Mouse (Mus musculus) cerebellum, adult 11-12 months (tissue): ENCODE measurements at regions not wholly inside any gene's neighbourhood (a gene's known extent, or its start where the extent isn't known, plus 50 kb on each side); places are given as distances from the start of the nearest gene placed in this dataset.
"Not testable (repeated sequence)": the region's sequence is repeated elsewhere in the genome, so short reads cannot be mapped to it uniquely, and the experiment has no call there.

Experiments
- DNase-seq: peaks from one replicate; pipeline ENCODE4 v3.0.0; 2022

GRCm38 (mm10) chr7:70300516-70300915, 66.0 kb downstream of the Nr2f2 start:
- no peak for DNase-seq

DNA sequence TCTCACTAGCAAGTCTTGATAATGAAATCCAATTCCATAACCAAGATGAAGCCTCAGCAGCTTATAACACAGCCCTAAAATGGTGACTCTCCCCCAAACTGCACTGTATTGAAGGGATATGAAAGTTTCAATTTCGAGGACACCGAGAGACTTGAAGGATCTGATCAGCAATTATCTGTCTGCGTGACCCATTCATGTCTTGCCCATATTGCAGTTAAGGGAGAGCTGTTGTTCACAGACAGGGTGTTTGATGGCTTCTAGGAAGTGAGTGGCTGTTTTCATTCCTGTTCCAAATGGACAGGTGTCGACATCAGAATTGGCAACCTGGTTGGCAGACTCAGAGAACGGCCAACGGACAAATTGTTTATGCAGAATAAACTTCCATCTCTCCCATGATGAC, 75.1 kb downstream of the Nr2f2 start:
- DNase-seq: no peak

GRCm38 (mm10) chr7:70290733-70291320, 75.7 kb downstream of the Nr2f2 start:
- no peak for DNase-seq

DNA sequence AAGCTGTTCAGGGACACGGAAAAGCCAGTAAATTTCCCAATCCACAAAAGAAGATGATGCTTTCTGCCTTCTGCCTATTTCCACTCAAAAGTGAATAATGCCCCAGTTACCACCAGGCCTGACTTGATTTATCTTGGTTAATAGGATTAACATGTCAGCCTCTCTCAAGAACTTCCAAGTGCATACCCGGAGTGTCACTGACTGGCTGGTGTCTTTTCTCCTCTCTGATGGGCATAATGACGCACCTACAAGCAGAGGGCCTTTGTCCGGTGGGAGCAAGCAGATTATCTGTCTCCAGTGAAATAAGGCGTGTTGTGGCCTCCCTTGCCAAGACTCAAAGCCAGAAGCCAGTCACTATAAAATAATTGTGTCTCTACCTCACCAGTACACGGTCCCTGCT, 76.3 kb downstream of the Nr2f2 start:
- DNase-seq: no peak

DNA sequence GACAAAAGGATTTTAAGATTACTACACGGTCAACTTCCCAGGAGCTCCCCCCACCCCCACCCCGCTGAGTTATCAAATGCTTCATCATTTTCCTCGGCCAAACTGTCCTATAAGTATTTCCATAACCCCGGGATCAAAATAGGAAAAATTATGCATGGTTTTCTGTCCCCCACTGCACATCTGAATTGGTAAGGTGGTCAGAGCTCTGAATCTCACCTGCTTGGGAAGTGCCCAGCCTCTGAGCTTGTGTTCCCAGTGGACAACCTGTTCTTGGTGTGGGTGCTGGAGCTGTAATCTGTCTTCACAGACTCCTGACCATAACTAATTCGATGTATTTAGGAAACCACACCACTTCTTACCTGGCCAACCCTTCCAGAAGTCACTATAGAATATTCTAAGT, 77.9 kb downstream of the Nr2f2 start:
- DNase-seq: no peak

- DNase-seq: no peak
Observed at GRCm38 (mm10) chr7:70287891-70288421, 78.6 kb downstream of the Nr2f2 start.

GRCm38 (mm10) chr7:70286836-70287355, 79.6 kb downstream of the Nr2f2 start:
- no peak for DNase-seq

DNA sequence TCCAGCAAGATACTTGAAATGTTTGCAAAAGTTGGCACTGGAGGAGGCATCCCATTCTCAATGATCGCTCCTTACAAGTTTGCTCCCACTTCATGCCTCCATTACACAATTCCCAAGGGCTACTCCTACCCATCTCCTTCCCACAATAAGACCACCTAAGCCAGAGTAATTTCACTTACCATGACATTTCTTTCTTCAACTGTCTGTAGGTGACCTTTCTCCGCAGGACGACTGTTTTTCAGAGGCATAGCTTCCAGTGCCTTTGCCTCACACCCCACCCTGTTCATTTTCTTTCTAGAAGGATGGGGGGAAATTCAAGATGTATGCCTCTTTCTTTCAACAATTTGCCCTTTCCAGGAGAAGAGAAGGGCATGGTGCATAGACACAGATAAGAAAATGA, 81.2 kb downstream of the Nr2f2 start:
- DNase-seq: no peak

- no peak for DNase-seq
Observed at GRCm38 (mm10) chr7:70283836-70284235, 82.7 kb downstream of the Nr2f2 start.

- no peak for DNase-seq
Observed at GRCm38 (mm10) chr7:70283166-70283565, 83.4 kb downstream of the Nr2f2 start.

GRCm38 (mm10) chr7:70281891-70282515, 84.5 kb downstream of the Nr2f2 start:
- no peak for DNase-seq

GRCm38 (mm10) chr7:70281381-70281750, 85.2 kb downstream of the Nr2f2 start:
- no peak for DNase-seq

DNA sequence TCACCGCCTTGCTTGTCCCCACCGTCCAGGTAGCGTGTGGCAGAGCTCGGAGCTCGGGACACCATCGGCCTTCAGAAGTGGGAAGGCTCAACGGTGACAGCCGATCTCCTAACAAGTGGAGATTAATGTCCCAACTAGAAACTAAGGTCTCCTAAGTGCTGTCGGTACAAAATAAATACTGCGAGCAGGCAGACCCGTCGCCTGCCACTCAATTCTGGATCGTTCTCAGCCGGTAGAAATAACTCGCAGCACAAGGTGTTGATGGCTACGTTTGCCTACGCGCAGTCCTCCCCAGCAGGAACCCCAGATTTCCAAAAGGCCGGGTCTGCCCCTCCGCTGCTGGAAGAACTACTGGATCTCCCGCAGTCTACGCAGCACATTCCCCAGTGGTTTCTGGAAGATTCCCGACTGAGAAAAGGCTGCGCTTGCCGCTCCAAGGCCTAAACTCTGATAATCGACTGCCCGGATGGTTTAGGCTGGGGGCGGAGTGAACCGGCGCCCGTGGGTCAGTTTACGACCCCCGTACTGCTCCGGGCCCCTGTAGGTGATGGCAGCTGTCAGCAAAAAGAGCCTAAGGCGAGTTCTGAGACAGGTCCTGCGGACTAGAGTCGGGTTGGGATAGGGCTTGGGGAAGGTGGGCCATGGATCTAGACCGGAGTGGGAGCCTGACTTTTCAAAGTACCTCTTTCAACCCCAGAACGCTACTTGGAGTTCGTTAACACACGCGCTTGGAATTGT, 85.7 kb downstream of the Nr2f2 start:
- no peak for DNase-seq

DNA sequence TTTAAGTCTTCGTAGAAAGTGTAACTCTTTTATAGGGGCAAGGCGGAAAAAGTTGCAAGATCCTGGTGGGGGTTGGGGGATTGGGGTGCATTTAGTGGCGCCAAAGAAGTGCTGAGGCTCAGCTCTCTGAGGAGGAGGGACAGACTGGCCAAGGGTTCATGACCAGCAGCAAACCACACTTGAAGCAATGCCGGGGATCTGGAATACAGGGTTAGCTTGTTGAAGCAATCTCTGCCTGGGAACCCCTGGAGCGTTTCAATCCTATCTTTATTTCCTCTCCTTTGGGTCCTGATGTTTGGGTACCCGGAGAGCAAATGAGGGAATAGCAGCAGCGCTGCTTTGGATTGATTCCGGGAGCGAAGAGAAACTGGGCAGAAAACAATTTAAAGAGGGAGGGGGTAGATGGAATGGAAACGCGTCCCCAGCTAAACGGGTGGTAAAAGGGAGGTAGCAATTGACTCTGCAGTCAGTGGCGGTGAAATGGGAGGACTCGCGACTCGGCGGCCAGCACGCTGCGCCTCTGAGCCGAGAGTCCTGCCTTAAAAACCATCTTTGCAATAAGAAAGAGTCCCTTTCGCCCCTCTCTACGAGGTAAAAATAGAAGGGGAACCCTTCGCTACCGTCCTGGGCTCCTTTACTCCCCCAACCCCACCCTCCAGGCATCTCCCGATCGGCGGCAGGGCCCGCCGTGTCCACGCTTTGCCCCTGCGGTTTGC, 86.5 kb downstream of the Nr2f2 start:
- no peak for DNase-seq

GRCm38 (mm10) chr7:70279101-70279500, 87.4 kb downstream of the Nr2f2 start:
- no peak for DNase-seq

GRCm38 (mm10) chr7:70276078-70276477, 90.5 kb downstream of the Nr2f2 start:
- DNase-seq: no peak

DNA sequence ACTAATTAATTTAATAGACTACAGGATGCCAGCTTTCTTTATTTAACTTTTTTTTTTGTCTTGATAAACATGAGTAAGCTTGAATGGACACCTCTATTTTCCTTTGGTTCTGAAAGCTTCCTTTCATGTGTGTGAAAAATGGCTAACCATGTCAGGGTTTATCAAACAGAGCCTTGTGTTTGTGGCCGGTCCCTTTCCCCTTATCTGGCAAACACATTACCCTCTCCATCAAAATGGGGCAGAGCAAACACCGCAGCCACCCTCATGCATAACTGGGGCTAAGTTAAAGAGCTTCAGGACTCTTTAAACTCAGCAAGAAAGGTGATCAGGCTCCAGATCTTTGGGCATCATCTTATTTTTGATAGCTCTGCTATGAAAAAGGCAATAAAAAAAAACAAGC, 92.2 kb downstream of the Nr2f2 start:
- DNase-seq: no peak

- DNase-seq: no peak
Observed at GRCm38 (mm10) chr7:70267075-70267474, 99.5 kb downstream of the Nr2f2 start.

DNA sequence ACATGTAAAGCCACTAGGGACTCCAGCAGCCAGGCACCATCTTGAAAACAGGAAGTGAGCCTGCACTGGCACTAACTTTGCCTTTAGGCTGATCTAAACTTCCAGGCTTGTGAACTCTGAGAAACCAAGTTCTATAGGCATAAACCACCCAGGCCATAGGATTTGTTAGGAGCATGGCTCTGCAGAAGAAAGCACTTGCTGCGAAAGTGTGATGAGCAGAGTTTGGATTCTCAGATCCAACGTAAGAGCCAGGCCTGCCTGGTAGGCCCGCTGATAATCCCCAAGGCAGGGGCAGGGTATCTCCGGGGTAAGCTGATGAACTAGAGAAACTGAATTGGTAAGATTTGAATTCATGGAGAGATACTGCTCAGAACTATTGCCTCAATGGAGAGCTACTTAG, 109.7 kb downstream of the Nr2f2 start:
- no peak for DNase-seq

DNA sequence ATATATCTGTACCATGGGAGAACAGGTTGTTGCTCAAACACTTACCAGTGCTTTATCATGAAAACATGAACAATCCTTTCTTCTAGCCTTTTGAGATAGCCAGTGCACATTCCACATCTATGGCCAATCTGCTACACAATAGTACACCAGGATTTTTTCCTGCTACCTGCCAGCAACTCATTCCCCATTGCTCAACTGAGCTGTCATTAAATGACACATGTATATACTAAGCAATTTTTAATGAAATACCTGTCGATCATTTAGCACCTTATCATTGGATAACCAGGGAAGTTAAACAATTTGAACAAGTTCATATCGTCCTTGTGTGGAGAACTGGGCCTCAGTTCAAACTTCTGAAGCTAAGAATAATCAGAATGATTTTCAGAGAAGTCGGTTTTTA, 111.5 kb downstream of the Nr2f2 start:
- DNase-seq: no peak

DNA sequence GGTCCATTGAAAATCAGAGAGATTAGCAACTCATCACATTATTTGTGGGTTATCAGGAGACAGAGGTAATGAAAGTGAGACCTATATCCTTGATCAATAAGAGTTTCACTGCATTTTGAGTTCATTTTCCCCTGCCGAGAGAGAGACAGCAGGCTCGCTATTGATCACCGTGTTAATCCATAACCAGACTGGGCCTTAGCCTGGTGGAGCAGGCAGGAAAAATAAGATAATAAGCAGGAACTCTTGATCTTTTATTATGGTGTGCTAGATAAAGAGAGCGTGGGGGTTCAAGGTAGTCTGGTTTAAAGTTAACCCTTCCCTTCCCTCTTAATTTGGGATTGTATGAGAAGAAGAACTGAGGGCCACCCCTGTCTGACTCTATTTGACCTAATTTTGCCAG, 113.3 kb downstream of the Nr2f2 start:
- DNase-seq: no peak

- DNase-seq: not testable (repeated sequence)
Observed at GRCm38 (mm10) chr7:70239059-70239458, 127.5 kb downstream of the Nr2f2 start.

- DNase-seq: no peak
Observed at GRCm38 (mm10) chr7:70219310-70219709, 147.2 kb downstream of the Nr2f2 start.
